ENCODE assay signal across 8 mouse cellular contexts in genomic region chr6:6217286-6217625, GRCm38 (mm10). TPM values are rescaled to one million over a fixed set of nuclear protein-coding genes. Genes with fewer than 3 reads are reported as not detected.
A peak's percentile ranks its signal among the peaks of the same experiment; 100 is the strongest.
DNase-seq lines count a peak whose midpoint lies in the region; ATAC-seq lines count a peak whose summit lies in the region.

No protein-coding gene starts in this region.

- H3K9me3 ChIP-seq in kidney, embryonic 15.5 days (replicated peaks) = no peaks in the 10 kb centered on the region
- H3K9me3 ChIP-seq in embryonic facial prominence, embryonic 10.5 days = no peaks in the 10 kb centered on the region
- no peaks in the 10 kb centered on the region for H3K9me3 ChIP-seq in hindbrain, embryonic 16.5 days (ENCODE audit: control insufficient read depth, low read length)
- no peaks in the 10 kb centered on the region for H3K9me3 ChIP-seq in midbrain, embryonic 14.5 days (ENCODE audit: control insufficient read depth, low read length)

- peak overlapping the region; percentile 67; the same call in 1 of the 2 replicates for H3K9ac ChIP-seq in kidney, embryonic 15.5 days
- H3K9ac ChIP-seq in hindbrain, embryonic 16.5 days (ENCODE audit: low read depth, low read length) = peak overlapping the region; percentile 77
- H3K9ac ChIP-seq in midbrain, embryonic 14.5 days (replicated peaks; ENCODE audit: low read length) = peak overlapping the region; percentile 54

- no peaks in the 10 kb centered on the region for H3K36me3 ChIP-seq in kidney, embryonic 15.5 days
- H3K36me3 ChIP-seq in embryonic facial prominence, embryonic 10.5 days (replicated peaks) = no peaks in the 10 kb centered on the region
- no peaks in the 10 kb centered on the region for H3K36me3 ChIP-seq in hindbrain, embryonic 16.5 days (ENCODE audit: control insufficient read depth, insufficient read depth, low read length)
- H3K36me3 ChIP-seq in midbrain, embryonic 14.5 days (ENCODE audit: control insufficient read depth, insufficient read depth, low read length) = no peaks in the 10 kb centered on the region

- peaks cover 22% of the 10 kb centered on the region for H3K4me1 ChIP-seq in kidney, embryonic 15.5 days
- H3K4me1 ChIP-seq in embryonic facial prominence, embryonic 10.5 days = peaks cover 26% of the 10 kb centered on the region
- H3K4me1 ChIP-seq in hindbrain, embryonic 16.5 days (ENCODE audit: control insufficient read depth, insufficient read depth, low read depth, low read length) = peaks cover 8% of the 10 kb centered on the region; the same call in 1 of the 2 replicates
- H3K4me1 ChIP-seq in midbrain, embryonic 14.5 days (ENCODE audit: control insufficient read depth, insufficient read depth, low read length) = peaks cover 3% of the 10 kb centered on the region; the same call in 1 of the 2 replicates

- DNase-seq in kidney, postnatal 4 days = no peak
- DNase-seq in embryonic facial prominence, embryonic 10.5 days (ENCODE audit: low spot score) = no peak
- no peak for DNase-seq in midbrain, embryonic 14.5 days
- DNase-seq in right cerebral cortex, postnatal 4 days = no peak
- DNase-seq in adrenal gland, postnatal 10 days = no peak
- DNase-seq in urinary bladder, postnatal 25 days (ENCODE audit: low spot score) = no peak

- peak overlapping the region; percentile 86 for H3K4me2 ChIP-seq in kidney, embryonic 15.5 days
- peak overlapping the region; percentile 95 for H3K4me2 ChIP-seq in hindbrain, embryonic 16.5 days (ENCODE audit: low read length)
- H3K4me2 ChIP-seq in midbrain, embryonic 14.5 days (ENCODE audit: low read length) = peak overlapping the region; percentile 97

- peak overlapping the region; percentile 77 for H3K4me3 ChIP-seq in kidney, embryonic 15.5 days (replicated peaks)
- H3K4me3 ChIP-seq in embryonic facial prominence, embryonic 10.5 days = peak overlapping the region; percentile 85
- peak overlapping the region; percentile 74 for H3K4me3 ChIP-seq in hindbrain, embryonic 16.5 days (ENCODE audit: low read length)
- H3K4me3 ChIP-seq in midbrain, embryonic 14.5 days (replicated peaks; ENCODE audit: low read depth, low read length) = peak overlapping the region; percentile 49

- no peak for ATAC-seq in kidney, embryonic 15.5 days (replicated peaks; ENCODE audit: low FRiP score)
- ATAC-seq in hindbrain, embryonic 16.5 days = no peak
- ATAC-seq in midbrain, embryonic 14.5 days (ENCODE audit: low FRiP score, low TSS enrichment) = no peak

- H3K27ac ChIP-seq in kidney, embryonic 15.5 days = peak overlapping the region; percentile 82
- H3K27ac ChIP-seq in embryonic facial prominence, embryonic 10.5 days (replicated peaks) = peak overlapping the region; percentile 95
- no peak overlapping the region for H3K27ac ChIP-seq in hindbrain, embryonic 16.5 days (ENCODE audit: low read depth, low read length)
- H3K27ac ChIP-seq in midbrain, embryonic 14.5 days (replicated peaks; ENCODE audit: low read depth, low read length) = no peak overlapping the region

- H3K27me3 ChIP-seq in kidney, embryonic 15.5 days = no peaks in the 10 kb centered on the region
- no peaks in the 10 kb centered on the region for H3K27me3 ChIP-seq in embryonic facial prominence, embryonic 10.5 days (replicated peaks; ENCODE audit: low read depth, poor library complexity, severe bottlenecking)
- H3K27me3 ChIP-seq in hindbrain, embryonic 16.5 days (replicated peaks; ENCODE audit: control insufficient read depth, insufficient read depth, low read length) = no peaks in the 10 kb centered on the region
- no peaks in the 10 kb centered on the region for H3K27me3 ChIP-seq in midbrain, embryonic 14.5 days (ENCODE audit: control insufficient read depth, insufficient read depth, low read length)

- WGBS in kidney, embryonic 15.5 days = 16% methylated on average over 5 of the region's 5 CpGs
- WGBS in embryonic facial prominence, embryonic 10.5 days = 10% methylated on average over 5 of the region's 5 CpGs
- WGBS in hindbrain, embryonic 16.5 days = 10% methylated on average over 5 of the region's 5 CpGs
- WGBS in midbrain, embryonic 14.5 days = 10% methylated on average over 5 of the region's 5 CpGs

RNA-seq across cellular contexts. Expression of gene Slc25a13, which starts 0.3 kb away (rescaled TPM):
- polyA plus RNA-seq in kidney, embryonic 15.5 days (2015; fragmentation: Nextera tagmentation; extraction: Ambion mirVana) = 43.6 and 44.2 TPM in 2 replicates
- 55.2 and 57.2 TPM in 2 replicates for polyA plus RNA-seq in embryonic facial prominence, embryonic 10.5 days (2016; fragmentation: Nextera tagmentation; extraction: Ambion mirVana)
- 6.3 and 6.5 TPM in 2 replicates for polyA plus RNA-seq in hindbrain, embryonic 16.5 days (2015; fragmentation: Nextera tagmentation; extraction: Ambion mirVana)
- 3.2 and 6.9 TPM in 2 replicates for polyA plus RNA-seq in midbrain, embryonic 14.5 days (2014; fragmentation: Nextera tagmentation; extraction: Ambion mirVana)
- 10 to 100 TPM; 32.1 to 45.3 TPM for total RNA-seq in adrenal gland, postnatal 10 days (2021)

Comparison
In these comparisons a context has a peak if more than half of its experiments do, and no peak if none do; other contexts are left out.
1. H3K27ac ChIP-seq: peak in kidney, embryonic 15.5 days (single experiment) and embryonic facial prominence, embryonic 10.5 days (single experiment); none in hindbrain, embryonic 16.5 days (single experiment) and midbrain, embryonic 14.5 days (single experiment).
2. Peak in every context shown above with its lines, with median percentiles within 50 percentile points of each other: H3K4me2 ChIP-seq, H3K4me3 ChIP-seq and H3K9ac ChIP-seq.